Mouse (Mus musculus) hindbrain, embryonic 13.5 days (tissue): ENCODE data around the gene Prcc. TPM values are rescaled to one million over a fixed set of nuclear protein-coding genes. Genes with fewer than 3 reads are reported as not detected.
A peak's percentile ranks its signal among the peaks of the same experiment; 100 is the strongest.

ENCODE experiments used
- ATAC-seq: fragments of 200-750 bp; cut with Nextera tagmentation; 2 replicates; pipeline ENCODE4 v1.8.0; 2017; ENCODE audit warnings: moderate TSS enrichment; ENCODE audit not compliant: low FRiP score
- H3K27ac ChIP-seq: fragments of 300-500 bp; sonication (generic); 2 replicates; pipeline ENCODE4 v1.5.1; 2015; ENCODE audit warnings: inconsistent platforms, mild to moderate bottlenecking, moderate library complexity
- H3K27me3 ChIP-seq: fragments of 300-500 bp; sonication (generic); 2 replicates; pipeline ENCODE4 v1.6.1; 2015; ENCODE audit warnings: mild to moderate bottlenecking, inconsistent platforms
- H3K36me3 ChIP-seq: fragments of 300-500 bp; sonication (generic); 2 replicates; pipeline ENCODE4 v1.6.1; 2015; ENCODE audit warnings: mild to moderate bottlenecking, inconsistent platforms
- H3K4me1 ChIP-seq: fragments of 300-500 bp; sonication (generic); replicated peaks from 2 replicates; pipeline ENCODE4 v1.6.1; 2015; ENCODE audit warnings: inconsistent platforms
- H3K4me2 ChIP-seq: fragments of 300-500 bp; sonication (generic); 2 replicates; pipeline ENCODE4 v1.6.1; 2015; ENCODE audit warnings: inconsistent platforms, mild to moderate bottlenecking, moderate library complexity
- H3K4me3 ChIP-seq: fragments of 300-500 bp; sonication (generic); 2 replicates; pipeline ENCODE4 v1.5.1; 2015; ENCODE audit warnings: mild to moderate bottlenecking, inconsistent platforms
- H3K9ac ChIP-seq: fragments of 300-500 bp; sonication (generic); 2 replicates; pipeline ENCODE4 v1.6.1; 2015; ENCODE audit warnings: mild to moderate bottlenecking, inconsistent platforms
- H3K9me3 ChIP-seq: fragments of 300-500 bp; sonication (generic); 2 replicates; pipeline ENCODE4 v1.6.1; 2016; ENCODE audit warnings: inconsistent platforms
- WGBS: fragments of 180-500 bp; shearing (Covaris S2); methylation state at CpG from one replicate; pipeline ENCODE4 v1.1.7; 2015; 5-methylcytosine and 5-hydroxymethylcytosine counted together
- polyA plus RNA-seq: library from polyadenylated mRNA; unstranded; fragments of >200 nt; fragmentation: Nextera tagmentation; extraction: Ambion mirVana; gene quantifications from 2 replicates; pipeline ENCODE4 v1.2.1, GENCODE M21; 2015

Gene Prcc
- polyA plus RNA-seq: 15.5 and 15.6 TPM in 2 replicates

DNA sequence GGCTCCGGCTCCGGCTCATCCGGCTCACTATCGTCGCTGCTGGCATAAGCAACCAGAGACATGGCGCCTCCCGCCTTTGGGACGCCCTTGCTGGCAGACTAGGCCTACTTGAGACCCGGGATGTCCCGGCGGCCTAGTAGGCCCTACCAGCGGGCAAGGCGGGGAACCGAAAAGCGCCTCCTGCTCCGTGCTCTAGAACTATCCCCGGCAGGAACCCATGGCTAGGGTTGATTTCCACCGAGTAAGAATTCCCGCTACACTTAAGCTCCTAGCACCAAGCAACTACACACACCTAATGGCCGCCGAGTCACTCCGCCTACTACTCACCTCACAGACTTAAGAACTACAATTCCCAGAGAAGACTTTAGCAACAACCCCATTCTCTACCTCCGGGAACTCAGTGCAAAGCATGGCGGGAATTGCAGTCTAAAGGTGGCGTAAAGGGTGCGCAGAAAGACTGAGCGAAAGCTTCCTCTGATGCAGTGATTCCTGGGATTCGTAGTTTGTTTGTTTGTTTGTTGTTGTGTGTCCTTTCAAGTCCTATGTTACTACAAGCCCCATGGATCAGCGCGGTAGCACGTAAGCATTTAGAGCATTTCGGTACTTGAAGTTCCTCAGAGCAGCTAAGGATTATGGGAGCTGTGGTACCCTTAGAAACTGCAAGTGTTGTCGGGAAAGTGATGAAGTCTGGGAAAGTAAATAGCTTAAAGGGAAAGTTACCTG is at the start of gene Prcc:
Gene Prcc (minus strand): TSS at position 328 of the 723 bp plus-strand sequence.
- no peaks in the 10 kb centered on the region for H3K9me3 ChIP-seq
- H3K27me3 ChIP-seq: no peaks in the 10 kb centered on the region
- H3K4me1 ChIP-seq: peaks cover 24% of the 10 kb centered on the region
- peak within 1 kb of the TSS; percentile 89 for H3K4me2 ChIP-seq
- 0% methylated on average over 33 of the region's 33 CpGs for WGBS
- ATAC-seq: peak; percentile 98
- peak within 1 kb of the TSS; percentile 96 for H3K9ac ChIP-seq
- peak within 1 kb of the TSS; percentile 99 for H3K4me3 ChIP-seq
- H3K27ac ChIP-seq: peak within 1 kb of the TSS; percentile 89
- peaks cover 13% of the 10 kb centered on the region for H3K36me3 ChIP-seq

- H3K4me2 ChIP-seq: no peak overlapping the region
- H3K4me1 ChIP-seq: peaks cover 49% of the 10 kb centered on the region
- WGBS: 85% methylated on average over 4 of the region's 4 CpGs
- H3K9ac ChIP-seq: no peak overlapping the region
- ATAC-seq: no peak
- no peaks in the 10 kb centered on the region for H3K9me3 ChIP-seq
- no peaks in the 10 kb centered on the region for H3K27me3 ChIP-seq
- peaks cover 58% of the 10 kb centered on the region for H3K36me3 ChIP-seq
- H3K4me3 ChIP-seq: no peak overlapping the region
- H3K27ac ChIP-seq: no peak overlapping the region
These were observed 49.8 kb upstream of the Prcc start for GRCm38 (mm10) chr3:87935201-87935600.

DNA sequence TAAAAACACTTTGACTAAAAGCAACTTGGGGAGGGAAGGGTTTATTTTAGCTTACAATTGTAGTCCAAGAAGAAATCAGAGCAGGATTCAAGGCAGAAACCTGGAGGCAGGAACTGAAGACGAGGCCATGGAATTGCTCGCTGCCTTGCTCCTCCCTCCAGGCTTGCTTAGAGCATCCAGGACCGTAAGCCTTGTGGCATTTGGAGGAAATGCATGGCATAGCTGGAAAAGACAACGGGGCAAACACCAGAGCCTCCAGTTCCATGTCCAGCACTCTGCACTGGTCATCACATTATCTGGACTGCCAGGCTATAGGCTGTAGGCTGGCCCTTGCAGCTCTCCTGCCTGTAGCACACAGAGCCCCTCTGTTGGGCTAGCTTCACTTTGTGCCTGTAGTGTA is 49.1 kb upstream of the Prcc start:
- Histone ChIP-seq H3K9me3 (no peaks in the 10 kb centered on the region), H3K27ac (no peak overlapping the region), H3K4me3 (no peak overlapping the region), H3K9ac (no peak overlapping the region), H3K27me3 (no peaks in the 10 kb centered on the region), H3K4me1 (peaks cover 50% of the 10 kb centered on the region), H3K36me3 (peaks cover 51% of the 10 kb centered on the region), H3K4me2 (no peak overlapping the region)
- ATAC-seq: no peak
- WGBS: 72% methylated on average over 4 of the region's 4 CpGs

- no peak overlapping the region for H3K4me2 ChIP-seq
- H3K36me3 ChIP-seq: peaks cover 46% of the 10 kb centered on the region
- H3K4me3 ChIP-seq: no peak overlapping the region
- H3K27me3 ChIP-seq: no peaks in the 10 kb centered on the region
- ATAC-seq: no peak
- peaks cover 55% of the 10 kb centered on the region for H3K4me1 ChIP-seq
- WGBS: 91% methylated on average over 5 of the region's 5 CpGs
- H3K9ac ChIP-seq: 0 out of 2 replicates have a peak overlapping the region, but pooled peaks have one; percentile 13
- no peak overlapping the region for H3K27ac ChIP-seq
- H3K9me3 ChIP-seq: no peaks in the 10 kb centered on the region
These were observed 48.6 kb upstream of the Prcc start for GRCm38 (mm10) chr3:87934026-87934425.

GRCm38 (mm10) chr3:87930078-87930795 is 44.8 kb upstream of the Prcc start, which contains the start of the genes Isg20l2 and Rrnad1:
TSS of gene Isg20l2 (plus strand) at chr3:87930314.
TSS of gene Rrnad1 (minus strand) at chr3:87930717.
- peak; percentile 98 for ATAC-seq
- H3K36me3 ChIP-seq: peaks cover 41% of the 10 kb centered on the region
- H3K4me1 ChIP-seq: peaks cover 46% of the 10 kb centered on the region
- H3K9ac ChIP-seq: peak within 1 kb of the TSS; percentile 96
- no peaks in the 10 kb centered on the region for H3K27me3 ChIP-seq
- H3K4me2 ChIP-seq: peak within 1 kb of the TSS; percentile 81
- H3K27ac ChIP-seq: peak within 1 kb of the TSS; percentile 93
- peak within 1 kb of the TSS; percentile 93 for H3K4me3 ChIP-seq
- no peaks in the 10 kb centered on the region for H3K9me3 ChIP-seq
- WGBS: under 1% methylated on average over 63 of the region's 78 CpGs

- Histone ChIP-seq H3K9ac (peak overlapping the region; percentile 96), H3K27me3 (no peaks in the 10 kb centered on the region), H3K27ac (peak overlapping the region; percentile 93), H3K9me3 (no peaks in the 10 kb centered on the region), H3K4me3 (peak overlapping the region; percentile 93), H3K4me1 (peaks cover 42% of the 10 kb centered on the region), H3K4me2 (peak overlapping the region; percentile 81), H3K36me3 (peaks cover 44% of the 10 kb centered on the region)
- WGBS: 6% methylated on average over 26 of the region's 26 CpGs
- ATAC-seq: peak; percentile 57
These were observed 44.1 kb upstream of the Prcc start for GRCm38 (mm10) chr3:87929341-87930077.

GRCm38 (mm10) chr3:87927452-87927851 is 42.0 kb upstream of the Prcc start:
- no peak overlapping the region for H3K27ac ChIP-seq
- no peaks in the 10 kb centered on the region for H3K9me3 ChIP-seq
- 90% methylated on average over 5 of the region's 5 CpGs for WGBS
- H3K9ac ChIP-seq: no peak overlapping the region
- H3K4me1 ChIP-seq: peaks cover 26% of the 10 kb centered on the region
- no peaks in the 10 kb centered on the region for H3K27me3 ChIP-seq
- no peak overlapping the region for H3K4me2 ChIP-seq
- H3K36me3 ChIP-seq: peaks cover 57% of the 10 kb centered on the region
- H3K4me3 ChIP-seq: no peak overlapping the region
- no peak for ATAC-seq

DNA sequence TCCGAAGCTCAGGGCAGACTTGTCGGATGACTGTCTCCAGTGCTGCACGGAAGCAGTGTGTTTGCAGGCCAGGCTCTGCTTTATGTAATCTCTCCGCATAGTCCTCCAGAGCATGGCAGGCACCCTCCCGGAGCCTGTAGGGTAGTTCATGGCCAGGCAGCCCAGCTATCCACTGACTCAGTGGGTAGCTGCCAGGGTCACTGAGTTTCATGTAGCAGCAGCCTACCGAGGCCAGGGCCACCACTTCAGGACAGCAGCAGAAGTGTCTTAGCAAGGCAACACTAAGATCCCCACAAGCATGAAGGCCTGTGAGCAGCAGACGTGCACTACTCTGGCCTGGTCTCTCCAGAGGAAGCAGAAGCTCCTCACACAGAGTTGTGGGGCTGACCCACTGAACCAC is 39.6 kb upstream of the Prcc start:
- no peak overlapping the region for H3K4me2 ChIP-seq
- ATAC-seq: no peak
- WGBS: 90% methylated on average over 7 of the region's 7 CpGs
- H3K9ac ChIP-seq: no peak overlapping the region
- H3K27ac ChIP-seq: no peak overlapping the region
- H3K36me3 ChIP-seq: peaks cover 57% of the 10 kb centered on the region
- no peak overlapping the region for H3K4me3 ChIP-seq
- H3K27me3 ChIP-seq: no peaks in the 10 kb centered on the region
- no peaks in the 10 kb centered on the region for H3K9me3 ChIP-seq
- peaks cover 20% of the 10 kb centered on the region for H3K4me1 ChIP-seq

- H3K9me3 ChIP-seq: no peaks in the 10 kb centered on the region
- H3K4me3 ChIP-seq: peak overlapping the region; percentile 71
- no peak for ATAC-seq
- no peak overlapping the region; the same call in 1 of the 2 replicates for H3K27ac ChIP-seq
- 64% methylated on average over 9 of the region's 9 CpGs for WGBS
- H3K27me3 ChIP-seq: no peaks in the 10 kb centered on the region
- H3K36me3 ChIP-seq: peaks cover 53% of the 10 kb centered on the region
- H3K4me1 ChIP-seq: peaks cover 17% of the 10 kb centered on the region
- H3K4me2 ChIP-seq: peak overlapping the region; percentile 91
- H3K9ac ChIP-seq: peak overlapping the region; percentile 81
These were observed 35.0 kb upstream of the Prcc start for GRCm38 (mm10) chr3:87920270-87920943.

GRCm38 (mm10) chr3:87919336-87920108 is 34.1 kb upstream of the Prcc start, which contains the start of gene Mrpl24:
TSS of gene Mrpl24 (plus strand) at chr3:87919506.
- Histone ChIP-seq H3K9me3 (no peaks in the 10 kb centered on the region), H3K36me3 (peaks cover 53% of the 10 kb centered on the region), H3K4me3 (peak within 1 kb of the TSS; percentile 71), H3K4me2 (peak within 1 kb of the TSS; percentile 91), H3K9ac (peak within 1 kb of the TSS; percentile 81), H3K27ac (peak within 1 kb of the TSS; percentile 86), H3K4me1 (peaks cover 17% of the 10 kb centered on the region), H3K27me3 (no peaks in the 10 kb centered on the region)
- ATAC-seq: peak; percentile 86
- under 1% methylated on average over 30 of the region's 30 CpGs for WGBS

DNA sequence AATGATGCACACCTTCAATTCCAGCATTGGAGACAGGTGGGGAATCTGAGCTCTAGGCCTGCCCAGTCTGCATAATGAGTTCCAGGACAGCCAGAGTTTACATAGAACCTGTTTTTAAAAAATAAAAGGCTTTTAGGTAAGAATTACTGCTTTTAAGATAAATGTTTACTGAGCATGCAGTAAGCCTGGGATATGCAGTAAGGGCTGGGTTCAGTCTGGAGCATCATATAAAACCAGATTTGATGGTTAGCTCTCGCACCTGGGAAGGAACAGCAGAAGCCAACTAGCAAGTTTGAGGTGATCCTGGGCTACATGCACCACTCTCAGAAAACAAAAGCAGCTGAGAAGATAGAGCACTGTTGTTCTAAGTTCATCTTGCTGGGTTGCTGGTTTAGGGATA is 33.1 kb upstream of the Prcc start:
- H3K9me3 ChIP-seq: no peaks in the 10 kb centered on the region
- peak overlapping the region; percentile 91 for H3K4me2 ChIP-seq
- WGBS: 93% methylated on average over 1 of the region's 1 CpGs
- no peak overlapping the region for H3K9ac ChIP-seq
- peak overlapping the region; percentile 86; the same call in 1 of the 2 replicates for H3K27ac ChIP-seq
- no peaks in the 10 kb centered on the region for H3K27me3 ChIP-seq
- H3K36me3 ChIP-seq: peaks cover 53% of the 10 kb centered on the region
- peak; percentile 2; the same call in 1 of the 2 replicates for ATAC-seq
- H3K4me3 ChIP-seq: peak overlapping the region; percentile 71; the same call in 1 of the 2 replicates
- peaks cover 17% of the 10 kb centered on the region for H3K4me1 ChIP-seq
